Mouse (Mus musculus) CH12.LX (cell line): ENCODE data around the gene Parp3. TPM values are rescaled to one million over a fixed set of nuclear protein-coding genes. Genes with fewer than 3 reads are reported as not detected.

ENCODE experiments used
- DNase-seq: peaks from one replicate; pipeline ENCODE4 v3.0.0-alpha.2; 2013; ENCODE audit errors: extremely low read depth
- H3K27ac ChIP-seq: 2 replicates; pipeline ENCODE4 v1.5.1; 2012; ENCODE audit warnings: low read depth, mild to moderate bottlenecking, control low read depth, moderate library complexity; ENCODE audit not compliant: insufficient read depth
- H3K27me3 ChIP-seq: replicated peaks from 2 replicates; pipeline ENCODE3; 2012; ENCODE audit warnings: inconsistent platforms
- H3K36me3 ChIP-seq, 2 experiments: replicated peaks in 1 of 2; 2 replicates each; pipeline versions ENCODE3 to v1.6.1; 2012; ENCODE audit warnings: inconsistent platforms in 1 of 2, low read length in 1 of 2, mild to moderate bottlenecking in 1 of 2, mixed read lengths in 1 of 2, moderate library complexity in 1 of 2; ENCODE audit not compliant: control insufficient read depth in 1 of 2, insufficient read depth in 1 of 2
- H3K4me1 ChIP-seq, 2 experiments: 2 replicates each; pipeline ENCODE4 v1.6.1; 2012; ENCODE audit warnings: inconsistent platforms in 1 of 2, moderate library complexity in 1 of 2; ENCODE audit not compliant: insufficient read depth in 2 of 2, control insufficient read depth in 1 of 2
- H3K4me2 ChIP-seq: 2 replicates; pipeline ENCODE4 v1.6.1; 2012; ENCODE audit warnings: low read depth, mild to moderate bottlenecking, control low read depth; ENCODE audit not compliant: poor library complexity, insufficient read depth, severe bottlenecking
- H3K4me3 ChIP-seq, 3 experiments: fragments of 150-350 bp in 1 of 3; sonication (generic) in 1 of 3; replicated peaks in 1 of 3; 2 replicates each; pipeline versions ENCODE3 to v1.5.1; 2011 to 2012; ENCODE audit warnings: low read depth in 2 of 3, low read length in 2 of 3, mild to moderate bottlenecking in 2 of 3, moderate library complexity in 2 of 3, control low read depth in 1 of 3, improper control_type of control experiment in 1 of 3, inconsistent platforms in 1 of 3, mixed read lengths in 1 of 3; ENCODE audit not compliant: poor library complexity in 1 of 3
- H3K79me2 ChIP-seq: replicated peaks from 2 replicates; pipeline ENCODE4 v1.6.1; 2012; ENCODE audit warnings: mild to moderate bottlenecking, moderate library complexity; ENCODE audit not compliant: control insufficient read depth, poor library complexity, insufficient read depth, severe bottlenecking; ENCODE audit errors: extremely low read depth
- H3K9ac ChIP-seq: 2 replicates; pipeline ENCODE4 v1.6.1; 2012; ENCODE audit warnings: low read depth, mild to moderate bottlenecking, control low read depth, moderate library complexity; ENCODE audit not compliant: insufficient read depth
- H3K9me3 ChIP-seq: replicated peaks from 2 replicates; pipeline ENCODE3; 2012; ENCODE audit warnings: low read length, inconsistent platforms, mixed read lengths
- CHD1 ChIP-seq: IDR thresholded peaks from 2 replicates; pipeline ENCODE4 v1.6.1; 2012; ENCODE audit warnings: low read depth, low read length, improper control_type of control experiment, inconsistent platforms
- EP300 ChIP-seq: IDR thresholded peaks from 2 replicates; pipeline ENCODE4 v1.6.1; 2011; ENCODE audit warnings: low read length, improper control_type of control experiment
- ETS1 ChIP-seq: conservative IDR thresholded peaks from 2 replicates; pipeline ENCODE4 v1.6.1; 2012; ENCODE audit warnings: low read depth, mild to moderate bottlenecking, inconsistent platforms, low read length, improper control_type of control experiment, moderate library complexity
- GABPA ChIP-seq: IDR thresholded peaks from 2 replicates; pipeline ENCODE4 v1.6.1; 2012; ENCODE audit warnings: low read depth, low read length, improper control_type of control experiment, inconsistent platforms; ENCODE audit not compliant: insufficient replicate concordance
- HCFC1 ChIP-seq: IDR thresholded peaks from 2 replicates; pipeline ENCODE4 v1.6.1; 2012; ENCODE audit warnings: low read depth, mild to moderate bottlenecking, inconsistent platforms, low read length, improper control_type of control experiment
- JUND ChIP-seq: conservative IDR thresholded peaks from 2 replicates; pipeline ENCODE4 v1.6.1; 2011; ENCODE audit warnings: low read depth, low read length, improper control_type of control experiment
- MAFK ChIP-seq: IDR thresholded peaks from 2 replicates; pipeline ENCODE4 v1.6.1; 2011; ENCODE audit warnings: low read length, improper control_type of control experiment; ENCODE audit not compliant: insufficient replicate concordance
- MAX ChIP-seq: IDR thresholded peaks from 2 replicates; pipeline ENCODE4 v1.6.1; 2011; ENCODE audit warnings: low read length, improper control_type of control experiment
- MEF2A ChIP-seq: IDR thresholded peaks from 2 replicates; pipeline ENCODE4 v1.6.1; 2014; ENCODE audit warnings: low read depth, mild to moderate bottlenecking, inconsistent platforms, low read length, improper control_type of control experiment, borderline replicate concordance
- MXI1 ChIP-seq: IDR thresholded peaks from 2 replicates; pipeline ENCODE4 v1.6.1; 2011; ENCODE audit warnings: mild to moderate bottlenecking, low read depth, low read length, improper control_type of control experiment
- MYC ChIP-seq: IDR thresholded peaks from 2 replicates; pipeline ENCODE4 v1.6.1; 2011; ENCODE audit warnings: low read depth, mild to moderate bottlenecking, improper control_type of control experiment, low read length
- NRF1 ChIP-seq: IDR thresholded peaks from 2 replicates; pipeline ENCODE4 v1.6.1; 2014; ENCODE audit warnings: low read depth, mild to moderate bottlenecking, inconsistent platforms, low read length, improper control_type of control experiment, moderate library complexity
- PAX5 ChIP-seq: IDR thresholded peaks from 2 replicates; pipeline ENCODE4 v1.6.1; 2012; ENCODE audit warnings: low read length, inconsistent platforms, mixed read lengths
- POLR2A ChIP-seq: IDR thresholded peaks from 2 replicates; pipeline ENCODE4 v1.6.1; 2011; ENCODE audit warnings: low read depth, mild to moderate bottlenecking, improper control_type of control experiment, low read length
- RCOR1 ChIP-seq: conservative IDR thresholded peaks from 2 replicates; pipeline ENCODE4 v1.6.1; 2012; ENCODE audit warnings: low read depth, mild to moderate bottlenecking, inconsistent platforms, low read length, improper control_type of control experiment
- SIN3A ChIP-seq: IDR thresholded peaks from 2 replicates; pipeline ENCODE4 v1.6.1; 2012; ENCODE audit warnings: low read length, improper control_type of control experiment, inconsistent platforms
- SMC3 ChIP-seq: IDR thresholded peaks from 2 replicates; pipeline ENCODE4 v1.6.1; 2011; ENCODE audit warnings: low read depth, low read length, improper control_type of control experiment
- UBTF ChIP-seq: IDR thresholded peaks from 2 replicates; pipeline ENCODE4 v1.6.1; 2012; ENCODE audit warnings: low read depth, mild to moderate bottlenecking, inconsistent platforms, low read length, improper control_type of control experiment, moderate library complexity
- USF1 ChIP-seq: IDR thresholded peaks from 2 replicates; pipeline ENCODE4 v1.6.1; 2014; ENCODE audit warnings: low read depth, mild to moderate bottlenecking, inconsistent platforms, low read length, improper control_type of control experiment
- ZC3H11A ChIP-seq: IDR thresholded peaks from 2 replicates; pipeline ENCODE4 v1.6.1; 2012; ENCODE audit warnings: low read depth, mild to moderate bottlenecking, inconsistent platforms, low read length, improper control_type of control experiment
- ZKSCAN1 ChIP-seq: IDR thresholded peaks from 2 replicates; pipeline ENCODE4 v1.6.1; 2012; ENCODE audit warnings: low read depth, inconsistent platforms, low read length, improper control_type of control experiment, borderline replicate concordance
- dilution Hi-C: fragments of 300-500 bp; cut with MboI; formaldehyde crosslinking; loops from 2 replicates; pipeline ENCODE4 v1.14.3; 2020; ENCODE audit warnings: low sequenced_read_pairs; ENCODE audit not compliant: extremely low pct_unique_long_range_greater_than_20kb, extremely low pct_ligation_motif_present
- in situ Hi-C: fragments of 300-500 bp; cut with MboI; formaldehyde crosslinking; loops from 3 replicates; pipeline ENCODE4 v1.14.3; 2019; ENCODE audit warnings: low sequenced_read_pairs, low pct_ligation_motif_present, low pct_unique_long_range_greater_than_20kb, mixed read lengths
- polyA plus RNA-seq: library from polyadenylated mRNA; unstranded; fragments of >175 nt; gene quantifications from 2 replicates; pipeline ENCODE4 v1.2.1, GENCODE M21; 2012; ENCODE audit warnings: low read depth; ENCODE audit not compliant: insufficient read length
- total RNA-seq, 2 experiments: library from RNA; depleted of rRNA; stranded (reverse); fragments of 300-350 nt in 1 of 2; fragments of >200 nt in 1 of 2; gene quantifications; 2 replicates each; pipeline ENCODE4 v1.2.3; 2012 to 2014

Gene Parp3
- total and polyA plus RNA-seq, 3 experiments = 10.3 to 24.6 (median 12.9) TPM

DNA sequence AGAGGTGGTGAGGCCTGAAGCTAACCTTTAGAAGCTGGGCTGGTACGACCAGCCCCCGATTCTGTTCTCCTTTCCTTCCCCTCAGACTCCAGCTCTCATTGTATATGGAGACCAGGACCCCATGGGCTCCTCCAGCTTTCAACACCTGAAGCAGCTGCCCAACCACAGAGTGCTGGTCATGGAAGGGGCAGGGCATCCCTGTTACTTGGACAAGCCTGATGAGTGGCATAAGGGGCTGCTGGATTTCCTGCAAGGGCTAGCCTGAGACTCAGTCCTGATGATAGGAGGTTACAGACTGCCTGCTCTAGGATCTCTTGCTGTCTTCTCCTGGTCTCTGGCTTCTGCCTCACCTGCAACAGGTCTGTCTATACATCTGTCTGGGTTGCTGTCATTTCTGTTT is 24.9 kb downstream of the Parp3 start:
- Histone ChIP-seq H3K9me3 (no peaks in the 10 kb centered on the region), H3K79me2 (no peaks in the 10 kb centered on the region), H3K4me3 (no peak overlapping the region), H3K4me2 (no peak overlapping the region), H3K36me3 (peaks cover 0 to 33% of the 10 kb centered on the region in 2 experiments), H3K27ac (no peak overlapping the region), H3K4me1 (peaks cover 27 to 64% of the 10 kb centered on the region in 2 experiments), H3K27me3 (no peaks in the 10 kb centered on the region), H3K9ac (no peak overlapping the region)
- DNase-seq = no peak
- dilution Hi-C loops = no loop called here
- in situ Hi-C loops = no loop called here
- TF ChIP-seq MAFK (no peak), USF1 (no peak), HCFC1 (no peak), MAX (no peak), MEF2A (no peak), GABPA (no peak), MXI1 (no peak), SIN3A (no peak), CHD1 (no peak), NRF1 (no peak), PAX5 (no peak), SMC3 (no peak), UBTF (no peak), ZKSCAN1 (no peak), JUND (no peak), ETS1 (no peak), EP300 (no peak), MYC (no peak)

- in situ Hi-C loops (no loop called here), dilution Hi-C loops (no loop called here)
- Histone ChIP-seq H3K9me3 (no peaks in the 10 kb centered on the region), H3K4me1 (peaks cover 21 to 64% of the 10 kb centered on the region in 2 experiments), H3K27ac (no peak overlapping the region), H3K79me2 (no peaks in the 10 kb centered on the region), H3K4me2 (no peak overlapping the region), H3K9ac (no peak overlapping the region), H3K27me3 (no peaks in the 10 kb centered on the region), H3K4me3 (no peak overlapping the region), H3K36me3 (peaks cover 0 to 27% of the 10 kb centered on the region in 2 experiments)
- no peak for DNase-seq
- TF ChIP-seq USF1 (no peak), RCOR1 (no peak), POLR2A (no peak), ZC3H11A (no peak), NRF1 (no peak)
Observed at GRCm38 (mm10) chr9:106451298-106451697, 25.5 kb downstream of the Parp3 start.
